Mouse (Mus musculus) kidney, postnatal 25 days (tissue): Measurements from ENCODE around the gene Lrfn1.
"Not testable (repeated sequence)": the region's sequence is repeated elsewhere in the genome, so short reads cannot be mapped to it uniquely, and the experiment has no call there.

ENCODE experiments used
- DNase-seq, 2 experiments: peaks; one replicate each; pipeline ENCODE4 v3.0.0; 2021; ENCODE audit warnings: mixed read lengths in 2 of 2

The Lrfn1 gene

GRCm38 (mm10) chr7:28447865-28448820 is 3.6 kb upstream of the Lrfn1 start:
- DNase-seq, result no peak

- no peak for DNase-seq
These were observed 703 bp downstream of the Lrfn1 start for GRCm38 (mm10) chr7:28452361-28453005.

GRCm38 (mm10) chr7:28460361-28460760 is 8.6 kb downstream of the Lrfn1 start:
- DNase-seq, result no peak

GRCm38 (mm10) chr7:28462769-28463168 is 11.0 kb downstream of the Lrfn1 start:
- DNase-seq, result no peak

GRCm38 (mm10) chr7:28464416-28465212 is 12.8 kb downstream of the Lrfn1 start:
- peak; percentile 78 to 91 for DNase-seq

- no peak for DNase-seq
These were observed 15.0 kb downstream of the Lrfn1 start for GRCm38 (mm10) chr7:28466721-28467212.

- peak; percentile 74 to 82 for DNase-seq
These were observed 15.5 kb downstream of the Lrfn1 start for GRCm38 (mm10) chr7:28467213-28467751.

- no peak for DNase-seq
These were observed 24.4 kb downstream of the Lrfn1 start for GRCm38 (mm10) chr7:28476191-28476590.

- DNase-seq, result no peak
These were observed 25.6 kb downstream of the Lrfn1 start for GRCm38 (mm10) chr7:28477363-28477762.

GRCm38 (mm10) chr7:28478854-28479253 is 27.1 kb downstream of the Lrfn1 start:
- peak in 1 of 2 experiments; percentile 11 for DNase-seq

GRCm38 (mm10) chr7:28482854-28483253 is 31.1 kb downstream of the Lrfn1 start:
- no peak for DNase-seq

- DNase-seq, result no peak
These were observed 32.4 kb downstream of the Lrfn1 start for GRCm38 (mm10) chr7:28484192-28484591.

GRCm38 (mm10) chr7:28488030-28488491 is 36.3 kb downstream of the Lrfn1 start:
- DNase-seq, result peak; percentile 39 to 65

GRCm38 (mm10) chr7:28490410-28490809 is 38.6 kb downstream of the Lrfn1 start:
- peak; percentile 84 to 90 for DNase-seq

GRCm38 (mm10) chr7:28490903-28491302 is 39.1 kb downstream of the Lrfn1 start:
- peak in 1 of 2 experiments; percentile 5 for DNase-seq

- DNase-seq, result no peak
These were observed 40.5 kb downstream of the Lrfn1 start for GRCm38 (mm10) chr7:28492310-28492709.

GRCm38 (mm10) chr7:28495426-28495825 is 43.6 kb downstream of the Lrfn1 start:
- no peak for DNase-seq

GRCm38 (mm10) chr7:28505585-28505984 is 53.8 kb downstream of the Lrfn1 start:
- peak in 1 of 2 experiments; percentile 13 for DNase-seq

GRCm38 (mm10) chr7:28509121-28509520 is 57.3 kb downstream of the Lrfn1 start:
- DNase-seq, result not testable (repeated sequence)

- not testable (repeated sequence) for DNase-seq
These were observed 58.7 kb downstream of the Lrfn1 start, which contains the start of gene Ifnl2 for GRCm38 (mm10) chr7:28510405-28510974. Gene Ifnl2 (minus strand): TSS chr7:28510455.

GRCm38 (mm10) chr7:28511441-28511840 is 59.7 kb downstream of the Lrfn1 start:
- DNase-seq, result no peak
